Mouse (Mus musculus) right cerebral cortex, adult 18-20 months (tissue): ENCODE data around the gene Asb16.

ENCODE experiments used
- DNase-seq: peaks from one replicate; pipeline ENCODE4 v3.0.0; 2022; ENCODE audit warnings: mixed read lengths

The Asb16 gene

GRCm38 (mm10) chr11:102288027-102288804 is 19.7 kb downstream of the Asb16 start:
- DNase-seq = no peak

GRCm38 (mm10) chr11:102288913-102289312 is 20.4 kb downstream of the Asb16 start:
- no peak for DNase-seq

DNA sequence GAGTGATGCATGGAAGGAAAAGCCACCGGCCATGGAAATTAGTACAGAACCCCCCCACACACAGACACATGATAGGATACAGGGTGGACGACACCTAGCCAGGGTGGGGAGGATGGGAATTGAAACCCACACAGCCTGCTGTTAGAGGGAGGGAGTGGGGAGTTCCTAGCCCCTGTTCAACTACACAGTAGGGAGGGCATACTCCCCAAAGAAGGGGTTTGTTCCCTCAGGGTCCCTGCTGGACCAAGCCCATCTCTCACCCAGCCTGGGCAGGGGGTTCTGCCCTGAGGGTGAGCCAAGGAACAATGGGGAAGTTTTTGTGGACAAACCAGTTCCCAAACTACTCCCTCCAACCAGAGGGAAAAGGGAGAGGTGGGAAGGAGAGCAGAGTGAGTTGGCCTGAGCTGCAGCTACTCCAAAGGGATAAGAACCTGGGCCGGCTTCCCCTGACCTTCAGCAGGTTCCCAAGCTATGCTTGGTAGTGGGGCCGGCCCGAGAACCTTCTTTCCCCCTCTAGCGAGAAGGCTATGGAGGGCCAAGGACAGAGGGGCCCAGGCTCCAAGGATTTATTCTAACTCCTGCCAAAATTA is 21.1 kb downstream of the Asb16 start:
- no peak for DNase-seq

DNA sequence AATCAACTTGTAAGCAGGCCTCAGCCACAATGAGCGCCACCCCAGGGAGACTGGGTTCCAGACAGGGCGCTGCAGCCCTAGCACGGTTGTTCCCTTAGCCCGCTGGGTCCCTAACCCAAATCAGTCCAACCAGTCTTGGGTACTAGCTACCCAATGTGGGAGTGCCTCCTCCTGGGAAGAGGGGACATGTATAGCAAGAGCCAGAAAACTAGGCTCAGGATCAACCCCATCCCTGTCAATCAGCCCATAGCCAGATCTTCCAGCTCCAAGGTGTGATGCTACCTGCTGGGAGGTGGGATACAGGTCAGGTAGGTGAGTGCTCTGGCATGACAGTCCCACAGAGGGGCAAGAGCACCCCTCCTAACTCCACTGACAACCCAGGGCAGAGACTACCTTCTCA is 21.6 kb downstream of the Asb16 start:
- DNase-seq = no peak

DNA sequence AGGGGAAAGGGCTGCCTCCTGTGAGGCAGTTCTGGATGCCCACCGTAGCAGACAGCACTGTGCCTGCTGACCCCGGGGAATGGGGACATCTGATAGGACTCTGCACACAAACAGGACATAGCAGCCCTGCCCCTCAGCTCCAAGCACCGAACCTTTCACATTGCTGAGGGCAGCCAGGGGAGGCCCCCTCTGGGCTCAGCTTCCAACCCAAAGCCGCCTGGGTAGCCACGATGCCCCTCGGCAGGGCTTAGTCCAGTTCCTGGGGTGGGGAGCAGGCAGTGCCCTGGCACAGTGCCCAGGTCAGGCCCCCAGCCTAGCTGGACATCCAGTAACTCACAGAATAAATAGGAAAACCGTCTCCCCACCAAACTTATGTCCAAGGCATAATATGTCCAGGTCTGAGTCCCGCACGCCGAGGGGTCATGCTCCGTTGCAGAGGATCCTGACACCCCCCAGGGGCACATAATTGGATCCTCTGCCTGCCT is 22.6 kb downstream of the Asb16 start:
- no peak for DNase-seq

DNA sequence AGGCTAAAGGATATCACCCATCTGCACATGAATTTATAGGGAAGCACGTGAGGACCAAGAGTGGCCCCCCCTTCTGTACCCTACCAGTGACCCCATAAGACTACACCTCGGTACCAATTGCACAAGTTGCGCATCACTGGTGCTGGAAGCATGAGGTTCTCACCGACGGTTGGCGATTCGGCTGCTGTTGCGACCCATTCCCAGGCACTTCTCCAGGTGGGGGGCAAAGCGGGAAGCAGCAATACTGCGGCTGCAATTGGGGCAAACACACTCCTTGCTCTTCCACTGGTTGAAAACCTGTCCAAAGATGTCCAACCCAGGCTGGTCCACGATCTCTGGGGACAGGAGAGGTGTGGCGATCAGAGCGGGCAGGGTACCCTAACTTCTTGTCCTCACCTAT is 25.4 kb downstream of the Asb16 start:
- DNase-seq = no peak

GRCm38 (mm10) chr11:102294416-102294815 is 25.9 kb downstream of the Asb16 start:
- DNase-seq = no peak

DNA sequence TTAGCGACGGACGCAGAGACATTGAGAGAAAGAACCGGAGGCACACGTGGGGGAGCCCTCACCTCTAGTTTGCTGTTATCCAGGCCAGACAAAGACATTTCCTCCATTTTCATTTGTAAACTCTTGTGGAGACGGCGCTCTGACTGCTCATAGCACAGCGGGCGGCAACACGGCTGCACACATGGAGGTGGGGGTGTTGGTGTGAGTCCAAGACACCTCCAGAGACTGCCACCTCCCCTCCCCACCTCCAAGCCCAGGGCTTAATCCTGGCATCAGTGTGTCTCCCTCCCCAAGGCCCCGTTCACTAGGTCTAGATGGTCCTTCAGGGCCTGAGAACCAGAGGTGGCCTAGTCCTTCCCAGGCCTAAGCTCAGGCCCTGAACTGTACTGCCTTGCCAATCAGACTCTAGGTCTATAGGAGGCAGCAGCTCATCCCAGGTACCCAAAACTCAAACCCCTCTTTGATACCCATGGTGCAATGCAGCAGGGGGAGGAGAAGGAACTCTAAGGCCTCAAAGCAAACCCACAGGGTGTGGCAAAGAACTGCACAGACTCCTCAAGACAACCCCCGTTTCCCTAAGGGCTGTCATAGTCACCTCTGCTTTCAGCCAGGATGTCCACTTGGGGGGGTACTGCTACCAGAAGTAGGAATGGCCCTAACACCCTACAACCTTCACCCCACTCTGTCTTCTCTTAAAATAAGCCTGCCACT is 26.5 kb downstream of the Asb16 start:
- DNase-seq = peak; percentile 56

DNA sequence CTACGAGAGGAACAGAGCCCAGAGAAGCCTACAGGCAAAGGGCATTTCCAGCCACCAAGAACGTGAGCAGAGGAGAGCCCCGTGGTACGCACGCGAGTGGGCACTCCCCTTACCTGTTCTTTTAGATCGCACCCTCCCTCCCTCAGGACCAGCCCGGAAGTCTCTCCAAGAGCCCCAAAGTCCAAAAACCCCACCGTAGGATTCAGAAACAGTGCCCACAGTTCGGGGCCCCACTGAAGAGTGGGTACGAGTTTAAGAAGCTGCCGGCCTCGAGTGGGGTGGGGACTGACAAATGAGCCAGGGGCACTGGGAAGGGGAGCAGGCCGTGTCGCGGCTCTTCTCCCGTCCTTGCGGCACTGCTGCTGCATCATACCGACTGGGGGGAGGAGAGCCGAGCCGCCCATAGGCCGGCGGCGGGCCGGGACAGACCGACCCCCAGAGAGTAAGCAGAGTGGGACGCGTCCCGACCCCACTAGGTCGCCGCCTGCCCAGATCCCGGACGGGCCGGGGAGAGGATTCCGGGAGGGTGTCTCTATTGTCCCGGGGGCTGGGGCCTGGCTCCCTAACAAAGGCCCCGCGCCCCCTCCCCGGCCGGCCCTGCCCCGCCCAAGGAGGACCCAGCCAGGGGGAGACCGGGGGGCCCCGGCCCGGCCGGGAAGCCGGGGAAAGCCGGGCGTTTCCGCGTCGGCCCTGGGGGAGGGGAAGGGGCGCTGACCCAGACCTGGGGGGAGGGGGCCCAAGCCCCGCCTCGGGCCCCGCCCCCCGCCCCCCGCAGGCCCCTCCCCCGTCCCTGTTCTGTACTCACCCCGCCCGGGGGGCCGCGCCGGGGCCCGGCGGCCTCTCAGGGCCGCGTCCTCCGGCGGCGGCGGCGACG is 27.3 kb downstream of the Asb16 start:
- no peak for DNase-seq

- peak; percentile 99 for DNase-seq
Measured at GRCm38 (mm10) chr11:102296491-102297472, 28.2 kb downstream of the Asb16 start, which contains the start of gene Atxn7l3. Atxn7l3 (minus strand) TSS chr11:102296631.

GRCm38 (mm10) chr11:102297577-102298556 is 29.3 kb downstream of the Asb16 start:
- peak; percentile 46 for DNase-seq

- no peak for DNase-seq
Measured at GRCm38 (mm10) chr11:102299839-102300238, 31.3 kb downstream of the Asb16 start.

- no peak for DNase-seq
Measured at GRCm38 (mm10) chr11:102304141-102304540, 35.6 kb downstream of the Asb16 start.

- DNase-seq = no peak
Measured at GRCm38 (mm10) chr11:102305359-102305758, 36.8 kb downstream of the Asb16 start.

GRCm38 (mm10) chr11:102308104-102308503 is 39.6 kb downstream of the Asb16 start:
- no peak for DNase-seq

DNA sequence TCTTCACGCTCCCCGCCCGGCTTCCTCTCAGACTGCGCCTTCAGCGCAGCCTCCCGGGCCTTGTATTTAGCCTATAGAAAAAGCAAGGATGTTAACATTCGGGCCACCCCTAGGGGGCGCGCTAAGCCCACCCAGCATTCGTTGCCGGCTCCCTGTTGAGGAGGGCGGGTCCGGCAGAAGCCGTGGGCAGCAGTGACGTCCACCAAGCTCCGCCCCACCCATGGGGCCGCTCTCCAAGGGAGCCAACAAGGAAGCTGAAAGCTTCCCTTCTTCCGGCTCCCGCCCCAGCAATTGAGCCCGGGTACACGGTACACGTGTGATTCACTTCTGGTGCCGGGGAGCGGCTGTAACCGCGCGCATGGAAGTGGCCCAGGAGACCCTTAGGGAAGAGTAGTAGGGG is 40.4 kb downstream of the Asb16 start:
- peak; percentile 97 for DNase-seq

- no peak for DNase-seq
Measured at GRCm38 (mm10) chr11:102309821-102310617, 41.5 kb downstream of the Asb16 start.

DNA sequence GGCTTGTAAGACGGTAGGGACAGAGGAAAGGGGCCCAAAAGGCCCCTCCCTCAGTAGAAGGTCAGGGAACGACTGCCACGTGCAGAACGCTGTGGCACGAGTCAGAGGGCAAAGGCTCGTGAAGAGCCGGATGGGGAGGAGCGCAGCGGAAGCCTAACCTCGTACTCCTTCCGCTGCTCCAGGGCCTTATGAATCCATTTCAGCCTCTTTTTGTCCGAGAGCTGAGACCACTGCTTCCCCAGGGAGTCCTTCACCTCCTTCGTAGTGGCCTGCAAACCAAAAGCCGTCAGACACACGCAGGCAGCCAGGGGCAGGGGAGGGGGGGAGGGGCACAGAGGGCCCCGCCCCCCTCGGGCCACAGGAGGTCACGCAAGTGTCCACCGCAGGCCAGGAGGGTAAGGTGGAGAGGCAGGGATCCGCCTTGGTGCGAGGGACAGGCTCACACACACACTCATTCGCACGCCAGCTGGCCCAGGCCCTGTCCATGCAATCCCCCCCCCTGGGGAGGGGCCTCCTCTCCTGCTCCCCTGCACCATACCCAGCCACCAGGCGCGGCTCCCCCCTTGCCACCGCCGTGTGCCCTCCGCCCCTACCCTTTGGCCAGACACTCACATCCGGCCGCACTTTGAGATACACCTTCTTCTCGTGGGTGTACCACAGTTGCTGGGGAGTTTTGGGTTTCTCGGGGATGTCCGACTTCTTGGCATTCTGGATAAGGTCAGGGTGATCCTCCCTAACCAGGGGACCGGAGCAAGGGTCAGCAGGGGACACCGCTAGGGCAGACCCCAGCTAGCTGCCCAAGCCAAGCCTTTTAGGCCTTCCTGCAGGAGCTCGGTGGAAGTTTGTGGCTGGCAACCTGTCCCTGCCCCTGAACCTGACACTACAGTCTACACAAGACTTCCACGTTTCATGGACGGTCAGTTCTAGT is 42.5 kb downstream of the Asb16 start:
- no peak for DNase-seq
